Mouse (Mus musculus): ENCODE results near the gene Fn3k.

Gene Fn3k

GRCm38 (mm10) chr11:121457874-121458273 is 23.2 kb downstream of the Fn3k start:
- no peak for DNase-seq

GRCm38 (mm10) chr11:121467408-121467807 is 32.7 kb downstream of the Fn3k start:
- no peak for DNase-seq

GRCm38 (mm10) chr11:121474831-121475230 is 40.1 kb downstream of the Fn3k start:
- no peak for DNase-seq

GRCm38 (mm10) chr11:121475699-121476415 is 41.1 kb downstream of the Fn3k start:
- peak; percentile 62 to 69 for DNase-seq

GRCm38 (mm10) chr11:121479476-121480203 is 44.9 kb downstream of the Fn3k start:
- DNase-seq = no peak

GRCm38 (mm10) chr11:121481129-121481528 is 46.4 kb downstream of the Fn3k start:
- no peak for DNase-seq

- peak; percentile 11 to 14 for DNase-seq
Observed at GRCm38 (mm10) chr11:121485882-121486281, 51.2 kb downstream of the Fn3k start.

GRCm38 (mm10) chr11:121490651-121491050 is 55.9 kb downstream of the Fn3k start:
- DNase-seq = no peak
